Mouse (Mus musculus) heart, postnatal 4 days (tissue): ENCODE measurements around the gene Carmil1. TPM values are rescaled to one million over a fixed set of nuclear protein-coding genes. Genes with fewer than 3 reads are reported as not detected.

Experiments
- DNase-seq: peaks from one replicate; pipeline ENCODE4 v3.0.0; 2021
- total RNA-seq, 2 experiments: library from RNA; stranded (reverse); gene quantifications; 2 replicates each; pipeline ENCODE4 v1.2.3; 2021

Carmil1 gene
- 1 to 10 TPM; 4.6 to 5.1 TPM for total RNA-seq

GRCm38 (mm10) chr13:24280439-24281431 is at the start of gene Carmil1:
Gene Carmil1, minus strand, starts transcription at chr13:24280795.
- DNase-seq: peak; percentile 81

- DNase-seq: no peak
Measured at GRCm38 (mm10) chr13:24330128-24330527, 49.5 kb upstream of the Carmil1 start.

- DNase-seq: no peak
Measured at GRCm38 (mm10) chr13:24328036-24328817, 47.6 kb upstream of the Carmil1 start.

GRCm38 (mm10) chr13:24327201-24327600 is 46.6 kb upstream of the Carmil1 start, which contains the start of gene Cmah:
Gene Cmah, plus strand, starts transcription at chr13:24327404.
- no peak for DNase-seq

- no peak for DNase-seq
Measured at GRCm38 (mm10) chr13:24321313-24321712, 40.7 kb upstream of the Carmil1 start.

GRCm38 (mm10) chr13:24318618-24319017 is 38.0 kb upstream of the Carmil1 start:
- DNase-seq: peak; percentile 25

GRCm38 (mm10) chr13:24316563-24316962 is 36.0 kb upstream of the Carmil1 start:
- DNase-seq: no peak

- DNase-seq: no peak
Measured at GRCm38 (mm10) chr13:24311011-24311940, 30.7 kb upstream of the Carmil1 start.

GRCm38 (mm10) chr13:24306248-24306647 is 25.7 kb upstream of the Carmil1 start:
- DNase-seq: no peak

GRCm38 (mm10) chr13:24305486-24305885 is 24.9 kb upstream of the Carmil1 start:
- DNase-seq: no peak

- peak; percentile 55 for DNase-seq
Measured at GRCm38 (mm10) chr13:24297252-24297651, 16.7 kb upstream of the Carmil1 start.

- no peak for DNase-seq
Measured at GRCm38 (mm10) chr13:24287381-24287780, 6.8 kb upstream of the Carmil1 start.

- peak; percentile 12 for DNase-seq
Measured at GRCm38 (mm10) chr13:24279762-24280438, 695 bp downstream of the Carmil1 start.

GRCm38 (mm10) chr13:24279407-24279761 is 1.2 kb downstream of the Carmil1 start:
- DNase-seq: no peak

GRCm38 (mm10) chr13:24272740-24273377 is 7.7 kb downstream of the Carmil1 start:
- no peak for DNase-seq

- no peak for DNase-seq
Measured at GRCm38 (mm10) chr13:24269100-24269465, 11.5 kb downstream of the Carmil1 start.

GRCm38 (mm10) chr13:24268355-24269099 is 12.1 kb downstream of the Carmil1 start:
- no peak for DNase-seq

- no peak for DNase-seq
Measured at GRCm38 (mm10) chr13:24264760-24265159, 15.8 kb downstream of the Carmil1 start.

GRCm38 (mm10) chr13:24263560-24263959 is 17.0 kb downstream of the Carmil1 start:
- DNase-seq: no peak
